Mouse (Mus musculus): ENCODE measurements around the gene Nedd8. TPM values are rescaled to one million over a fixed set of nuclear protein-coding genes. Genes with fewer than 3 reads are reported as not detected.
A peak's percentile ranks its signal among the peaks of the same experiment; 100 is the strongest.

Gene Nedd8
- polyA plus RNA-seq (2014; fragmentation: Nextera tagmentation; extraction: Ambion mirVana), result 511 and 563 TPM in 2 replicates

DNA sequence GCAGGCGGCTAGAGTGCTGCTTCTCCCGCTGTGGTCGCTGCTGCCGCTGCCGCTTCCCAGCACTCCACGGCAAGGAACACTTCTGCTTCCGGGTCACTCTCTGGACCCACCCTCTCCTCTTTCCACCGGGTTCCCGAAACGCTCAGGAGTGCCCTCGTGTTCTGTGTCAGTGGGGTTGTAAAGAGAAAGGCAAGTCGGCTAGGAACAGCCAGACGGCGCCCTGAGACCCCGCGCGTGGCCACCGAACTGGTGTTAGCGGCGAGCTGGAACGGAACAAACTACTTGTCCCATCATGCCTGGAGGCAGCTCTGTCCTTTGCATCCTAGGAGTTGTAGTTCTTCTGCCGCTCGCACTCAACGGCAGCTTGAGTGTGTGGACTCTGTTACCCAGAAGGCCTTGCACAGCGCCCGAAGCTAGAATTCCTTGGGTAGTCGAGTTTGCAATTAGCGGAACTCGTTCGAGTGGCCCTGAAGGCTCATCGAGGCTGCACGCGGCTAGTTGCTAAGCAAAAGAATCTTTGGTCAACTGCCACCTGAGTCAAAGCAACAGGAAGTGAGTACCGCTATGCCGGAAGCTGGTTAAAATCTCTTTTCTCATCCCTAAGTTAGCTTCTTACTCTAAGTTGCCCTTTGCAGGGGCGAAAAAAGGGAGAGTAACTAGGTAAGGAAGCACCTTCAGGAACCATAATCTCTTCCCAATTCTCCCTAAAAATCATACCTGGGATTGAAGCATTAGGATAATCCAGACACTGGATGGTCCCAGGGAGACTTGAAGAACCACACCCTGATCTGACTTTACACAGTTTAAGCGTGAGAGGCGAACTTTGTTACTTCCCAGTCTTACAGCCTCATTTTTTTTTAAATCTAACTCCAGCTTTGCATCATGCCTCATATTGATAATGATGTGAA lies at the start of gene Nedd8, which contains the start of gene Gmpr2:
Gene Nedd8 (minus strand): TSS at position 292 of the 908 bp plus-strand sequence.
Gene Gmpr2 (plus strand): TSS at position 109 of the 908 bp plus-strand sequence.
- H3K9ac ChIP-seq (ENCODE audit: low read length), result peak within 1 kb of the TSS; percentile 84
- H3K4me1 ChIP-seq (ENCODE audit: control insufficient read depth in 2 of 2, insufficient read depth in 2 of 2, low read length in 2 of 2), result peaks cover 2 to 10% of the 10 kb centered on the region in 2 experiments; a peak in 3 of 4 replicates
- under 1% methylated on average over 38 of the region's 38 CpGs for WGBS
- peaks cover 43% of the 10 kb centered on the region for H3K36me3 ChIP-seq (ENCODE audit: control insufficient read depth, insufficient read depth, low read length)
- peak; percentile 94 for ATAC-seq (ENCODE audit: insufficient number of reproducible peaks, insufficient read depth, low FRiP score, low read depth)
- H3K4me3 ChIP-seq (ENCODE audit: control insufficient read depth in 1 of 2, insufficient read depth in 1 of 2, low read depth in 1 of 2, low read length in 2 of 2), result peak within 1 kb of the TSS; percentile 82 to 86
- H3K4me2 ChIP-seq (ENCODE audit: low read length), result peak within 1 kb of the TSS; percentile 76
- H3K9me3 ChIP-seq (ENCODE audit: control insufficient read depth, low read length), result no peaks in the 10 kb centered on the region
- peak within 1 kb of the TSS; percentile 84 to 85 for H3K27ac ChIP-seq (replicated peaks in 1 of 2; ENCODE audit: control insufficient read depth in 1 of 2, insufficient read depth in 1 of 2, low read depth in 2 of 2, low read length in 2 of 2)
- no peaks in the 10 kb centered on the region for H3K27me3 ChIP-seq (ENCODE audit: control insufficient read depth, insufficient read depth, low read length)

DNA sequence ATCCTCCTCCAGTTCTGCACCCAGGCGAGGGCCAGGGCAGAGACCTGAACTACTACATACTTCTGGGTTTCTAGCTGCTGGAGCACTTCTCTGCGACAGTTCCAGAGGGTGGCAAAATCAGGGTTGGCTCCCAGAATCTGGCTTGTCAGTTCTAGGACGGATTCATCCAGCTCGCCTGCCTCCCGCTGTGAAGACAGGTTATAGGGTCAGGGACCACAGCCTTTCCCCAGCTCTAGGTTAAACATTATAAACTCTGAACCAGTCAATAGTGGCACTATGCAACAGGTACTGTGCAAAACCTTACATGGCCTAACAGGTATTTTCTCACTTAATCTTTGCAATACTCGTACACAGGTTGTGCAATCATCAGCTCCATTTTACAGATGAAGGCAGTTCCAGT lies 49.2 kb upstream of the Nedd8 start:
- H3K27ac ChIP-seq (replicated peaks in 1 of 2; ENCODE audit: control insufficient read depth in 1 of 2, insufficient read depth in 1 of 2, low read depth in 2 of 2, low read length in 2 of 2), result no peak overlapping the region
- WGBS, result 86% methylated on average over 6 of the region's 6 CpGs

DNA sequence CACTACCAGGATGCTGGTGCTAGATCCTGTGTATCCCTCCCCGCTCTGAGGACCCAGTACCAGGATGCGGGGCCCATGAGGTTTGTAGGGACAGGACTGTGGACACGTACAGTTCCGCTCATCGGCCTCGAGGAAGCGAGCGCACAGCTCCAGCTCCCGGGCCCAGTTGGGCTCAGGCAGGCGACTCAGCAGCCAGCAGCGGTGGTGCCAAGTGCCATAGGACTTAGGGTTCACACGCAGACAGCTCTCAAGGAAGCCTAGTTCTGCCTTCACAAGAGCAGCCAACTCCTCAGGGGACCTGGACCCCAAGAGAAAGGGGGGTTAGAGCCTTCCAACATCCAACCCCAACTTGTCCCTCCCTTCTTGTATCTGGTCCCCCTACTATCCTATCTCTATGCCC lies 48.7 kb upstream of the Nedd8 start:
- no peaks in the 10 kb centered on the region for H3K4me1 ChIP-seq (ENCODE audit: control insufficient read depth in 2 of 2, insufficient read depth in 2 of 2, low read length in 2 of 2)
- no peak overlapping the region for H3K9ac ChIP-seq (ENCODE audit: low read length)
- no peak overlapping the region for H3K4me3 ChIP-seq (ENCODE audit: control insufficient read depth in 1 of 2, insufficient read depth in 1 of 2, low read depth in 1 of 2, low read length in 2 of 2)
- no peak for ATAC-seq (ENCODE audit: insufficient number of reproducible peaks, insufficient read depth, low FRiP score, low read depth)
- no peak overlapping the region for H3K4me2 ChIP-seq (ENCODE audit: low read length)
- WGBS, result 89% methylated on average over 12 of the region's 12 CpGs
- no peaks in the 10 kb centered on the region for H3K27me3 ChIP-seq (ENCODE audit: control insufficient read depth, insufficient read depth, low read length)
- no peak overlapping the region for H3K27ac ChIP-seq (replicated peaks in 1 of 2; ENCODE audit: control insufficient read depth in 1 of 2, insufficient read depth in 1 of 2, low read depth in 2 of 2, low read length in 2 of 2)
- H3K9me3 ChIP-seq (ENCODE audit: control insufficient read depth, low read length), result no peaks in the 10 kb centered on the region
- peaks cover 36% of the 10 kb centered on the region for H3K36me3 ChIP-seq (ENCODE audit: control insufficient read depth, insufficient read depth, low read length)

More for the DNA sequence above, 49.2 kb upstream of the Nedd8 start:
- Histone ChIP-seq H3K9me3 (ENCODE audit: control insufficient read depth, low read length) (no peaks in the 10 kb centered on the region), H3K27me3 (ENCODE audit: control insufficient read depth, insufficient read depth, low read length) (no peaks in the 10 kb centered on the region), H3K36me3 (ENCODE audit: control insufficient read depth, insufficient read depth, low read length) (peaks cover 36% of the 10 kb centered on the region), H3K4me1 (ENCODE audit: control insufficient read depth in 2 of 2, insufficient read depth in 2 of 2, low read length in 2 of 2) (no peaks in the 10 kb centered on the region), H3K9ac (ENCODE audit: low read length) (peak overlapping the region; percentile 87; the same call in 1 of the 2 replicates), H3K4me2 (ENCODE audit: low read length) (peak overlapping the region; percentile 76), H3K4me3 (ENCODE audit: control insufficient read depth in 1 of 2, insufficient read depth in 1 of 2, low read depth in 1 of 2, low read length in 2 of 2) (peak overlapping the region in 1 of 2 experiments; percentile 89; a peak in 3 of 4 replicates)
- no peak for ATAC-seq (ENCODE audit: insufficient number of reproducible peaks, insufficient read depth, low FRiP score, low read depth)

DNA sequence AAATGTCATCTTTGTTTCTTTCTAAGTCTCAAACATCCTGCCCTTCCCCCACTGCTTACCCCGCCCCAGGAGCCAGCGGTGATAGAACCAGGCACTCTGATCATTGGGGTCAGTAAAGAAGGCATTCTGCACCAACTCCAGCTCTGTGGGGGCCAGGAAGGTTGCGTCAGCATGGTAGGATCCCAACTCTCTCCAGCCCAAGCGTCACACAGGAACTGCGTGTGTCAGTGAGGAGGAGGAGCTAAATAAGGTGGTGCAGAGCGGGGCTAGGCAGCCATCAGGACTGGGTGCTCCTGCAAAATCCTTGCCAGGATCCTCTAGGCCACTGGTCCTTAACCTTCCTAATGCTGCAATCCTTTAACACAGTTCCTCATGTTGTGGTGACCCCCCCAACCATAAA lies 47.8 kb upstream of the Nedd8 start:
- Histone ChIP-seq H3K9me3 (ENCODE audit: control insufficient read depth, low read length) (no peaks in the 10 kb centered on the region), H3K4me2 (ENCODE audit: low read length) (no peak overlapping the region), H3K27me3 (ENCODE audit: control insufficient read depth, insufficient read depth, low read length) (no peaks in the 10 kb centered on the region), H3K27ac (replicated peaks in 1 of 2; ENCODE audit: control insufficient read depth in 1 of 2, insufficient read depth in 1 of 2, low read depth in 2 of 2, low read length in 2 of 2) (no peak overlapping the region), H3K4me3 (ENCODE audit: control insufficient read depth in 1 of 2, insufficient read depth in 1 of 2, low read depth in 1 of 2, low read length in 2 of 2) (no peak overlapping the region), H3K9ac (ENCODE audit: low read length) (no peak overlapping the region), H3K4me1 (ENCODE audit: control insufficient read depth in 2 of 2, insufficient read depth in 2 of 2, low read length in 2 of 2) (no peaks in the 10 kb centered on the region), H3K36me3 (ENCODE audit: control insufficient read depth, insufficient read depth, low read length) (peaks cover 36% of the 10 kb centered on the region)
- 86% methylated on average over 6 of the region's 6 CpGs for WGBS
- no peak for ATAC-seq (ENCODE audit: insufficient number of reproducible peaks, insufficient read depth, low FRiP score, low read depth)

DNA sequence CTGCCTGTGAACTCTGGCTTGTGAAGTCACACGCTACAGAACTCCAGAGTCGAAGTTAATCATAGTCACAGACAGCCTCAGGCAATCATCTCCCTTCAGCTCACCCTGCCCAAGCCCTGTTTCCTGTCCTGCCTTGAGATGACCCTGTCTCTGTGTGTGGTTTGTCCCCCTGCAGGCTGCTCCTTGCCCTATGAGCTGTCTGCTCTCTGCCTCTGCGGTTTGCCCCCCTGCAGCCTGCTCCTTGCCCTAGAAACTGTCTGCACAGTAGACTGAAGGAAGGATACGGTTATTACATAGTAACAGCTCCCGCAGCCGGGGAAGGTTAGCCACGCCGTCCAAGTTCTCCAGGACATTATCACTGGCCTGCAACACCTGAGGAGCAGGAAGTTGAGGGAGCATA lies 45.0 kb upstream of the Nedd8 start:
- ATAC-seq (ENCODE audit: insufficient number of reproducible peaks, insufficient read depth, low FRiP score, low read depth), result no peak
- no peak overlapping the region for H3K27ac ChIP-seq (replicated peaks in 1 of 2; ENCODE audit: control insufficient read depth in 1 of 2, insufficient read depth in 1 of 2, low read depth in 2 of 2, low read length in 2 of 2)
- no peak overlapping the region for H3K4me2 ChIP-seq (ENCODE audit: low read length)
- peaks cover 17% of the 10 kb centered on the region; the same call in 1 of the 2 replicates for H3K27me3 ChIP-seq (ENCODE audit: control insufficient read depth, insufficient read depth, low read length)
- H3K4me1 ChIP-seq (ENCODE audit: control insufficient read depth in 2 of 2, insufficient read depth in 2 of 2, low read length in 2 of 2), result peaks cover 5 to 11% of the 10 kb centered on the region in 2 experiments; a peak in 2 of 4 replicates
- no peak overlapping the region for H3K4me3 ChIP-seq (ENCODE audit: control insufficient read depth in 1 of 2, insufficient read depth in 1 of 2, low read depth in 1 of 2, low read length in 2 of 2)
- no peak overlapping the region for H3K9ac ChIP-seq (ENCODE audit: low read length)
- no peaks in the 10 kb centered on the region for H3K9me3 ChIP-seq (ENCODE audit: control insufficient read depth, low read length)
- peaks cover 36% of the 10 kb centered on the region for H3K36me3 ChIP-seq (ENCODE audit: control insufficient read depth, insufficient read depth, low read length)
- 69% methylated on average over 8 of the region's 8 CpGs for WGBS

DNA sequence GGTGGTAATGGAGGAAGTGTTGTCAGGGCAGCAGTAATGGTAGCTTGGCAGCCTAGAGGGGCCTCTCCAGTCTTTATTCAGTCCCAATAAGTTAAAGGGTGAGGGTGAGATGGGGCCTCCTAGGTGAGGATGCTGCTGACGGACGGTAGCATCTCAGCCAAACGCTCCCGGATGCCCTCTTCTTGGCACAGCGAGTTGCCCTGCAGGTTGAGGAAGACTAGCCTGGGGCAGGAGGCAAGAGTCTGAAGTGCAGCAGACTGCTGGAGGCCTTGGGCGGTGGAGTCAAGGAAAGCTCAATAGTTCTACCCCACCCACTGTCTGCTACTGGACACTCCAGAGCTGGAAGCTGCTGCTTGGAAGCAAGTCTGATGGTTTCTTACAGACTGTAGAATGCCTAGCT lies 44.3 kb upstream of the Nedd8 start:
- Histone ChIP-seq H3K9ac (ENCODE audit: low read length) (no peak overlapping the region), H3K4me3 (ENCODE audit: control insufficient read depth in 1 of 2, insufficient read depth in 1 of 2, low read depth in 1 of 2, low read length in 2 of 2) (no peak overlapping the region), H3K36me3 (ENCODE audit: control insufficient read depth, insufficient read depth, low read length) (peaks cover 36% of the 10 kb centered on the region), H3K4me1 (ENCODE audit: control insufficient read depth in 2 of 2, insufficient read depth in 2 of 2, low read length in 2 of 2) (peaks cover 5 to 11% of the 10 kb centered on the region in 2 experiments; a peak in 2 of 4 replicates), H3K27ac (replicated peaks in 1 of 2; ENCODE audit: control insufficient read depth in 1 of 2, insufficient read depth in 1 of 2, low read depth in 2 of 2, low read length in 2 of 2) (no peak overlapping the region), H3K27me3 (ENCODE audit: control insufficient read depth, insufficient read depth, low read length) (peaks cover 23% of the 10 kb centered on the region; the same call in 1 of the 2 replicates), H3K4me2 (ENCODE audit: low read length) (no peak overlapping the region), H3K9me3 (ENCODE audit: control insufficient read depth, low read length) (no peaks in the 10 kb centered on the region)
- ATAC-seq (ENCODE audit: insufficient number of reproducible peaks, insufficient read depth, low FRiP score, low read depth), result no peak
- WGBS, result 92% methylated on average over 6 of the region's 6 CpGs

DNA sequence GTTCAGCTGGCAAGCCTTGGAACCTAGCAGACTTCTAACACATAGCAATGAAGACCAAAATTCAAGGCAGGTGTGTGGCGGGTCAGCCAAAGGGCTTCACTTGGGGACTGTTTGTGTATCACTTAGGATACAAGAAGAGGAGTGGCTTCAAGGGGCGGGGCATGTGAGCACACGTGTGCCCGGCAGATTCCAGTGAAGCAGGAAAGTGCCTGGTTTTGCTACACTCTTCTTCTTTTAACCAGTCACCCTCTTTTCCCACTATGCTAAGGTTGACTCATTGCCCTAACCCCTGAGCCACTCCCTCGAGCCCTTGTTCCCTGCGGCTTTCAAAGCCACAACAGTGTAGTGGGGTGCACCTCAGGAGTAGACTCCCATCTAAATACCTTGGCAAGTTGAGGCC lies 43.0 kb upstream of the Nedd8 start:
- peaks cover 23% of the 10 kb centered on the region; the same call in 1 of the 2 replicates for H3K27me3 ChIP-seq (ENCODE audit: control insufficient read depth, insufficient read depth, low read length)
- no peak overlapping the region for H3K4me3 ChIP-seq (ENCODE audit: control insufficient read depth in 1 of 2, insufficient read depth in 1 of 2, low read depth in 1 of 2, low read length in 2 of 2)
- H3K9me3 ChIP-seq (ENCODE audit: control insufficient read depth, low read length), result no peaks in the 10 kb centered on the region
- peaks cover 5 to 11% of the 10 kb centered on the region in 2 experiments; a peak in 2 of 4 replicates for H3K4me1 ChIP-seq (ENCODE audit: control insufficient read depth in 2 of 2, insufficient read depth in 2 of 2, low read length in 2 of 2)
- no peak overlapping the region for H3K27ac ChIP-seq (replicated peaks in 1 of 2; ENCODE audit: control insufficient read depth in 1 of 2, insufficient read depth in 1 of 2, low read depth in 2 of 2, low read length in 2 of 2)
- H3K4me2 ChIP-seq (ENCODE audit: low read length), result no peak overlapping the region
- H3K36me3 ChIP-seq (ENCODE audit: control insufficient read depth, insufficient read depth, low read length), result peaks cover 34% of the 10 kb centered on the region
- no peak overlapping the region for H3K9ac ChIP-seq (ENCODE audit: low read length)
- ATAC-seq (ENCODE audit: insufficient number of reproducible peaks, insufficient read depth, low FRiP score, low read depth), result no peak
- 37% methylated on average over 6 of the region's 6 CpGs for WGBS
